Mouse (Mus musculus): Measurements from ENCODE around the gene Ostm1. TPM values are rescaled to one million over a fixed set of nuclear protein-coding genes. Genes with fewer than 3 reads are reported as not detected.

Gene Ostm1
- polyA plus RNA-seq, 1 experiment from 2014 or later: 13.3 TPM

DNA sequence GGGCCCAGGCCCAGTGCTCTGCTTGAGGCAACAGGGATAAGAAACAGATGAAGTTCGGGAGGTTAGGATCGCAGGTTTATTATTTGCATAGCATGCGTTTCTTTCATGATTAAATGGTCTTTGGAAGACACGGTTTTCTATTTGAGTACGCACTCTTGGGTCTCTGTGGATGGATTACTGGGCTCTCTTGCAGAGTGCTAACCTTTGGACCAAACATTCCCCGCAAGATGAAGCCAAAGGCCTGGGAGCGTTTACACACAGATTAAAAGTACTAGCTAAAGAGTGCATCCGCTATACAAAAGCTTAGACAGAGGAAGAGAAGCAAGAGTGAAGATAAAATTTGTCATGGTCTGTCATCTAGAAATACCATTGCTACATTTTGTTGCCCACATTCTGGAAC, 98.8 kb downstream of the Ostm1 start:
- H3K4me2 ChIP-seq (ENCODE audit: low read depth, low read length): no peak overlapping the region
- H3K36me3 ChIP-seq (ENCODE audit: control insufficient read depth, insufficient read depth, low read length): peaks cover 5% of the 10 kb centered on the region
- no peaks in the 10 kb centered on the region for H3K9me3 ChIP-seq (ENCODE audit: control insufficient read depth, low read length)
- no peak overlapping the region for H3K27ac ChIP-seq (ENCODE audit: low read length)
- H3K27me3 ChIP-seq (ENCODE audit: control insufficient read depth, insufficient read depth, low read depth, low read length): no peaks in the 10 kb centered on the region
- ATAC-seq (ENCODE audit: low read depth): no peak
- 68% methylated on average over 8 of the region's 8 CpGs for WGBS
- peaks cover 4% of the 10 kb centered on the region; the same call in 1 of the 2 replicates for H3K4me1 ChIP-seq (replicated peaks; ENCODE audit: control insufficient read depth, insufficient read depth, low read length)
- no peak overlapping the region for H3K4me3 ChIP-seq (ENCODE audit: low read length)
- H3K9ac ChIP-seq (ENCODE audit: low read length): no peak overlapping the region

- Histone ChIP-seq H3K9me3 (ENCODE audit: control insufficient read depth, low read length) (no peaks in the 10 kb centered on the region), H3K27me3 (ENCODE audit: control insufficient read depth, insufficient read depth, low read depth, low read length) (no peaks in the 10 kb centered on the region), H3K4me2 (ENCODE audit: low read depth, low read length) (no peak overlapping the region), H3K9ac (ENCODE audit: low read length) (no peak overlapping the region), H3K4me3 (ENCODE audit: low read length) (no peak overlapping the region), H3K36me3 (ENCODE audit: control insufficient read depth, insufficient read depth, low read length) (peaks cover 5% of the 10 kb centered on the region), H3K27ac (ENCODE audit: low read length) (no peak overlapping the region), H3K4me1 (replicated peaks; ENCODE audit: control insufficient read depth, insufficient read depth, low read length) (no peaks in the 10 kb centered on the region)
- ATAC-seq (ENCODE audit: low read depth): no peak
- WGBS: 74% methylated on average over 5 of the region's 5 CpGs
Measured at GRCm38 (mm10) chr10:42687873-42688272, 104.3 kb downstream of the Ostm1 start.

GRCm38 (mm10) chr10:42689694-42690093, 106.1 kb downstream of the Ostm1 start:
- Histone ChIP-seq H3K9me3 (ENCODE audit: control insufficient read depth, low read length) (no peaks in the 10 kb centered on the region), H3K27me3 (ENCODE audit: control insufficient read depth, insufficient read depth, low read depth, low read length) (no peaks in the 10 kb centered on the region), H3K9ac (ENCODE audit: low read length) (no peak overlapping the region), H3K27ac (ENCODE audit: low read length) (no peak overlapping the region), H3K36me3 (ENCODE audit: control insufficient read depth, insufficient read depth, low read length) (no peaks in the 10 kb centered on the region), H3K4me2 (ENCODE audit: low read depth, low read length) (no peak overlapping the region), H3K4me3 (ENCODE audit: low read length) (no peak overlapping the region), H3K4me1 (replicated peaks; ENCODE audit: control insufficient read depth, insufficient read depth, low read length) (no peaks in the 10 kb centered on the region)
- 61% methylated on average over 1 of the region's 1 CpGs for WGBS
- ATAC-seq (ENCODE audit: low read depth): no peak

DNA sequence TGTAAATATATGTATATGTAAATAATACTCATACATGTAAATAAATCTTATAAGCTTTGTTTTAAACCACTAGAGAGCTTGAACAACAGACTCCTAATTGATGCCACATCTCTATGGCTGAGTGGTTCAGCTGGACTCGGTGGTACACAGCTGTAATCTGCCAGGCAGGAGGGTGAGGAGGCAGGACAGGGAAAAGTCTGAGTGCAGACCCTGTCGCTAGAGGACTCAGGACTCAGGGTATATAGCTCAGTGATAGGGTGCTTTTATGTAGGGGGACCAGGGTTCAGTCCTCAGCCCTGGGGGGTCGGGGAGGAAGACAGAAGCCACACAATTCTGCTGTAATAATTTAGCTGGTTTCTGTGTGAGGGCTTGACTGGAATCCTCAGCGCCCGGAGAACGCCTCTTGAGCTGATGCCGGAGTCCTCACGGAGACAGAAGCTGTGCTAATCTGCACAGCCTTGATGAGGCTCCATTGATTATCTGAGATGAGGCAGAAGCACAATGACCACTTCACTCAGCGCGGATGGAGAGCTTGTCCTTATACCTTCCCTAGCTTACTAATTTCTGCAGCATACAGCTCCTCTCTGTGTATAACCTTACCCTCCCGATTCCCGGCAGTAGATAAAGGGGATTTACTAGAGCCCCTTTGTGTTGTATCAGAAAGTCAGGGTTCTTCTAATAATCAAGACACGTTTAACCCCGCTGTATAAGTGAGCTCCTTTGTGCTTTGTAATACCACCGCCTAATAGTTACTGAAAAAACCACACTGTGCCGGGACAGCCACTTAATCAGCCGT, 106.8 kb downstream of the Ostm1 start:
- no peaks in the 10 kb centered on the region for H3K27me3 ChIP-seq (ENCODE audit: control insufficient read depth, insufficient read depth, low read depth, low read length)

GRCm38 (mm10) chr10:42691051-42691450, 107.4 kb downstream of the Ostm1 start:
- Histone ChIP-seq H3K9me3 (ENCODE audit: control insufficient read depth, low read length) (no peaks in the 10 kb centered on the region), H3K27me3 (ENCODE audit: control insufficient read depth, insufficient read depth, low read depth, low read length) (no peaks in the 10 kb centered on the region), H3K4me2 (ENCODE audit: low read depth, low read length) (no peak overlapping the region), H3K27ac (ENCODE audit: low read length) (no peak overlapping the region), H3K4me1 (replicated peaks; ENCODE audit: control insufficient read depth, insufficient read depth, low read length) (no peaks in the 10 kb centered on the region), H3K9ac (ENCODE audit: low read length) (no peak overlapping the region), H3K4me3 (ENCODE audit: low read length) (no peak overlapping the region), H3K36me3 (ENCODE audit: control insufficient read depth, insufficient read depth, low read length) (no peaks in the 10 kb centered on the region)
- 62% methylated on average over 2 of the region's 2 CpGs for WGBS
- no peak for ATAC-seq (ENCODE audit: low read depth)

More for the DNA sequence above, 106.8 kb downstream of the Ostm1 start:
- no peak for ATAC-seq (ENCODE audit: low read depth)
- no peaks in the 10 kb centered on the region for H3K4me1 ChIP-seq (replicated peaks; ENCODE audit: control insufficient read depth, insufficient read depth, low read length)
- no peak overlapping the region for H3K4me2 ChIP-seq (ENCODE audit: low read depth, low read length)
- 71% methylated on average over 17 of the region's 17 CpGs for WGBS
- no peaks in the 10 kb centered on the region for H3K9me3 ChIP-seq (ENCODE audit: control insufficient read depth, low read length)
- H3K4me3 ChIP-seq (ENCODE audit: low read length): no peak overlapping the region
- H3K36me3 ChIP-seq (ENCODE audit: control insufficient read depth, insufficient read depth, low read length): no peaks in the 10 kb centered on the region
- no peak overlapping the region for H3K9ac ChIP-seq (ENCODE audit: low read length)
- no peak overlapping the region for H3K27ac ChIP-seq (ENCODE audit: low read length)

- Histone ChIP-seq H3K27me3 (ENCODE audit: control insufficient read depth, insufficient read depth, low read depth, low read length) (no peaks in the 10 kb centered on the region), H3K4me3 (ENCODE audit: low read length) (no peak overlapping the region), H3K4me2 (ENCODE audit: low read depth, low read length) (no peak overlapping the region), H3K4me1 (replicated peaks; ENCODE audit: control insufficient read depth, insufficient read depth, low read length) (no peaks in the 10 kb centered on the region), H3K36me3 (ENCODE audit: control insufficient read depth, insufficient read depth, low read length) (no peaks in the 10 kb centered on the region), H3K27ac (ENCODE audit: low read length) (no peak overlapping the region), H3K9ac (ENCODE audit: low read length) (no peak overlapping the region), H3K9me3 (ENCODE audit: control insufficient read depth, low read length) (no peaks in the 10 kb centered on the region)
- no peak for ATAC-seq (ENCODE audit: low read depth)
- WGBS: 52% methylated on average over 2 of the region's 2 CpGs
Measured at GRCm38 (mm10) chr10:42692095-42692494, 108.5 kb downstream of the Ostm1 start.

DNA sequence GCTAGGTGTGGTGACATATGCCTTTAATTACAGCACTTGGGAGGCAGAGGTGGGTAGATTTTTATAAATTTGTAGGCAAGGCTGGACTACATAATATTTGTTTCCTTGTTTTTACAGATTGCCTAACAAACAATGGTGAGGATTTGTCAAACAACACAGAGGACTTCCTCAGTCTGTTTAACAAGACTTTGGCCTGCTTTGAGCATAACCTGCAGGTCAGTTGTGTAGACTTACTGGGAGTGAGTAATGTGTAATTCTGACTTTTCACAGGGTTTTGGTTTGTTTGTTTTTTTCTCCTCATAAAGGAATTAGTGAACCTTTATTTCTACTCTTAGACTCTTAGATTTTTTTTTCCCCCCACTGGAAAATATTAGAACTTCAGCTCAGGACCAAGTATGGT, 109.2 kb downstream of the Ostm1 start:
- no peaks in the 10 kb centered on the region for H3K27me3 ChIP-seq (ENCODE audit: control insufficient read depth, insufficient read depth, low read depth, low read length)
- H3K9ac ChIP-seq (ENCODE audit: low read length): no peak overlapping the region
- no peak overlapping the region for H3K4me2 ChIP-seq (ENCODE audit: low read depth, low read length)
- no peak overlapping the region for H3K4me3 ChIP-seq (ENCODE audit: low read length)
- H3K4me1 ChIP-seq (replicated peaks; ENCODE audit: control insufficient read depth, insufficient read depth, low read length): no peaks in the 10 kb centered on the region
- no peaks in the 10 kb centered on the region for H3K36me3 ChIP-seq (ENCODE audit: control insufficient read depth, insufficient read depth, low read length)
- no peak for ATAC-seq (ENCODE audit: low read depth)
- no peak overlapping the region for H3K27ac ChIP-seq (ENCODE audit: low read length)
- H3K9me3 ChIP-seq (ENCODE audit: control insufficient read depth, low read length): no peaks in the 10 kb centered on the region

DNA sequence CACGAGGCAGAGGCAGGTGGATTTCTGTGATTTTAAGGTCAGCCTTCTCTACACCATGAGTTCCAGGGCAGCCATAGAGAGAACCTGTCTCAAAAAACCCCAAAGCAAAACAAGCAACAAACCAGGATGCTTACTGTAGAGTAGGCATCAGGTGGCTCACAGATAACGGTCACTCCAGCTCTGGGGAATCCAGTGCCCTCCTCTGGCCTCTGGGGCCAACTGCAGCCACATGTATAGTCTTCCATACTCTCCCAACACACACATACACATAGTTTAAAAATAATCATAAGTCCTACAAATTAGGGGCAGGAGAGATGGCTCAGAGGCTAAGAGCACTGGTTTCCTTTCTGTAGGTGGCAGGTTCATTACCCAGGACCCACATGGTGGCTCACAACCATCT, 109.9 kb downstream of the Ostm1 start:
- 63% methylated on average over 2 of the region's 2 CpGs for WGBS
- Histone ChIP-seq H3K4me1 (replicated peaks; ENCODE audit: control insufficient read depth, insufficient read depth, low read length) (no peaks in the 10 kb centered on the region), H3K9me3 (ENCODE audit: control insufficient read depth, low read length) (no peaks in the 10 kb centered on the region), H3K9ac (ENCODE audit: low read length) (no peak overlapping the region), H3K27ac (ENCODE audit: low read length) (no peak overlapping the region), H3K4me3 (ENCODE audit: low read length) (no peak overlapping the region), H3K36me3 (ENCODE audit: control insufficient read depth, insufficient read depth, low read length) (no peaks in the 10 kb centered on the region), H3K27me3 (ENCODE audit: control insufficient read depth, insufficient read depth, low read depth, low read length) (no peaks in the 10 kb centered on the region), H3K4me2 (ENCODE audit: low read depth, low read length) (no peak overlapping the region)
- no peak for ATAC-seq (ENCODE audit: low read depth)

DNA sequence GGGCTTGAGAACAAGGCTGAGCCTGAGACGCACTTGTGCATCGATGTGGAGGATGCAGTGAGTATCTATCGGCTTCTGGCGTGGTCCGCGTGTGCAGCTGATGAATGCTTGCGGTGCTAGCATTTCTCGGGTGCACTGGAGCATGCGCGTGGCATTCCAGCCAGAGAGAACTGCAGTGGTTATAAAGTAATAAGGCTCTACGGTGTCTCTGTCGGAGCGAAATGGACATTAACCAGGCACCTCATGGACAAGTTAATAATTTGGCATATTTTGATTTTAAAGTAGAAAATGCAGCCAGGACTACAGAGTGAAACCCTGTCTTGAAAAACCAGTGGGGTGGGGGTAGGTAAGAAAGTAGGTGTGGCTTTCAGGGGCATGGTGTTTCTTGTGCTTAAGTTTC, 112.7 kb downstream of the Ostm1 start:
- 89% methylated on average over 13 of the region's 13 CpGs for WGBS
- ATAC-seq (ENCODE audit: low read depth): no peak

More for the DNA sequence above, 112.7 kb downstream of the Ostm1 start:
- Histone ChIP-seq H3K4me3 (ENCODE audit: low read length) (no peak overlapping the region), H3K27ac (ENCODE audit: low read length) (no peak overlapping the region), H3K4me2 (ENCODE audit: low read depth, low read length) (no peak overlapping the region), H3K27me3 (ENCODE audit: control insufficient read depth, insufficient read depth, low read depth, low read length) (no peaks in the 10 kb centered on the region), H3K9me3 (ENCODE audit: control insufficient read depth, low read length) (no peaks in the 10 kb centered on the region), H3K9ac (ENCODE audit: low read length) (no peak overlapping the region), H3K36me3 (ENCODE audit: control insufficient read depth, insufficient read depth, low read length) (no peaks in the 10 kb centered on the region), H3K4me1 (replicated peaks; ENCODE audit: control insufficient read depth, insufficient read depth, low read length) (no peaks in the 10 kb centered on the region)
